Mouse (Mus musculus) midbrain, embryonic 15.5 days (tissue): ENCODE measurements around the gene Mast3. TPM values are rescaled to one million over a fixed set of nuclear protein-coding genes. Genes with fewer than 3 reads are reported as not detected.

Experiments
- ATAC-seq: fragments of 200-750 bp; cut with Nextera tagmentation; replicated peaks from 2 replicates; pipeline ENCODE4 v1.8.0; 2017; ENCODE audit warnings: moderate TSS enrichment
- H3K27ac ChIP-seq: fragments of 300-500 bp; sonication (generic); 2 replicates; pipeline ENCODE4 v1.5.1; 2015; ENCODE audit warnings: mild to moderate bottlenecking, inconsistent platforms
- H3K27me3 ChIP-seq: fragments of 300-500 bp; sonication (generic); replicated peaks from 2 replicates; pipeline ENCODE4 v1.6.1; 2015; ENCODE audit warnings: inconsistent platforms
- H3K36me3 ChIP-seq: fragments of 300-500 bp; sonication (generic); replicated peaks from 2 replicates; pipeline ENCODE4 v1.6.1; 2015; ENCODE audit warnings: inconsistent platforms
- H3K4me1 ChIP-seq: fragments of 300-500 bp; sonication (generic); 2 replicates; pipeline ENCODE4 v1.6.1; 2015; ENCODE audit warnings: inconsistent platforms
- H3K4me2 ChIP-seq: fragments of 300-500 bp; sonication (generic); 2 replicates; pipeline ENCODE4 v1.6.1; 2015; ENCODE audit warnings: inconsistent platforms, mild to moderate bottlenecking, moderate library complexity
- H3K4me3 ChIP-seq: fragments of 300-500 bp; sonication (generic); 2 replicates; pipeline ENCODE4 v1.5.1; 2015; ENCODE audit warnings: mild to moderate bottlenecking, inconsistent platforms
- H3K9ac ChIP-seq: fragments of 300-500 bp; sonication (generic); 2 replicates; pipeline ENCODE4 v1.6.1; 2015; ENCODE audit warnings: mild to moderate bottlenecking, inconsistent platforms
- H3K9me3 ChIP-seq: fragments of 300-500 bp; sonication (generic); 2 replicates; pipeline ENCODE4 v1.6.1; 2016; ENCODE audit warnings: inconsistent platforms
- WGBS: fragments of 180-500 bp; shearing (Covaris S2); methylation state at CpG from one replicate; pipeline ENCODE4 v1.1.7; 2015; ENCODE audit warnings: mixed read lengths; 5-methylcytosine and 5-hydroxymethylcytosine counted together
- polyA plus RNA-seq: library from polyadenylated mRNA; unstranded; fragments of >200 nt; fragmentation: Nextera tagmentation; extraction: Ambion mirVana; gene quantifications from 2 replicates; pipeline ENCODE4 v1.2.1, GENCODE M21; 2015

The Mast3 gene
- polyA plus RNA-seq, 1 experiment from 2014 or later = 26.9 TPM

DNA sequence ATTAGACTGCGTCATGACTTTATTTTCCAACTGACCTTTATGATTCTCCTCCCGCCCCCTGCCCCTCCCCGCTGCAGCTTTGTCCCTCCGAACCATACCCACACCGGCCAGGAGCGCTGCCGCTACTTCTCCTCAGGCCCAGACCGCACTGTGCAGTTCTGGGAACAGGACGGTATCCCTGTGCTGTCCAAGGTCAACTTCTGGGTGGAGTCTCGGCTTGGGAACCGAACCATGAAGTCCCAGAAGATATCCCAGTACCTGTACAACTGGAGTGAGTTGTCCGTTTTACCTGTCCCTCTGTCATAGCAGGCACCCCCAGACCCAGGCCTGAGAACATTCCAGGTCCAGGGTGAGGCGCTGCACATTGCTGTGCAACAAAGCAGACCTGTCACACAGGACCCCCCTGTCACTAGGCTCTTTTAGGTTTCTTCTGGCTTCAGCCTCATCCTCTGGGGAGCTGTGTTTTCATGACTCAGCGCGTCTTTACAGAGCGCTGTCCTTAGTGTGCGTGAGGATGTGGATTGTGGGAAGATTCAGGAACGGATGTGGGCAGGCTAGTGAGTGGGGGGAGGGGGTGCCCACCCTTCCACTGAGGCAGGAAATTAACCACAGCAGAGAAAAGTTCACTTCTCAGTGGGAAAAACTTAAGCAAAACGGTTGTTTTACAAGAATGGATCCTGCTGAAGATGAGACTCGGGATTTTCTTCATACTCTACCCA, 6.3 kb upstream of the Mast3 start:
- no peaks in the 10 kb centered on the region for H3K9me3 ChIP-seq
- ATAC-seq = no peak
- H3K9ac ChIP-seq = no peak overlapping the region
- no peak overlapping the region for H3K4me3 ChIP-seq
- no peak overlapping the region for H3K27ac ChIP-seq
- H3K4me2 ChIP-seq = no peak overlapping the region
- 74% methylated on average over 20 of the region's 20 CpGs for WGBS
- H3K4me1 ChIP-seq = no peaks in the 10 kb centered on the region
- no peaks in the 10 kb centered on the region for H3K36me3 ChIP-seq
- peaks cover 23% of the 10 kb centered on the region for H3K27me3 ChIP-seq

DNA sequence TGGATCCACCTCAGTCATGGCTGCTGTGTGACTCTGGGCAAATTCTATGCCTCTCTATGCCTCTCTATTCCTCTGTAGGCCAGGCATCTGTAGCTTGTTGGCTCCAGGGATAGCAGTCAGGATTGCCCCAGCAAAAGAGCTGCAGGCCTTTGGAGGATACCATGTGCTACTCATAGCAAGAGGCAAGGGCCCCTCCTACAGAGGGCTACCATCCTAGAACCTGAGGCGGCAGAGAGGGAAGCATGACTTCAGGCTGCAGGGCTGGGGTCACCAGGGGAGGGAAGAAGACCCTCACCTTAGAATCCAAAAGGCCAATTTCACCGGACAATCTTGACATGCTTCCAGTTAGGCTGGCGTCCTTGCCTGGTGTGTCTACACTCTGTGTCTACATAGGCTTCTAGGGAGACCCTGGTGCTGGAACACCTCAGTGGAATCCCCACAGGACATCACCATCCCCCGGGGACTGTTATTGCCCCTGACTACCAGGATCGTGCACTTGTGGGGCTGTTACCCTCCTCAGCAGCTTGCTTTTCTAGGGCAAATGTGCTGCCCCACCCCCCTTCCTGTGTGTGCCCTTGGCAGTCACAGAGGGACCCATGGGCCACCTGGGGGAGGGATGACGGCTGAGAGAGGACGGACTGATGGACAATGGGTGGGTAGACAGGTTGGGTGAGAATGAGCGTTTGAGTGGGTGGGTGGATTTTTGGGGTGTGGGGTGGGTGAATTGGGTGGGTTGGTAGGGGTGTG, 4.3 kb upstream of the Mast3 start:
- Histone ChIP-seq H3K27me3 (peaks cover 27% of the 10 kb centered on the region), H3K4me2 (no peak overlapping the region), H3K9me3 (no peaks in the 10 kb centered on the region), H3K4me1 (peaks cover 11% of the 10 kb centered on the region), H3K9ac (no peak overlapping the region), H3K36me3 (no peaks in the 10 kb centered on the region), H3K27ac (no peak overlapping the region), H3K4me3 (no peak overlapping the region)
- no peak for ATAC-seq
- WGBS = 80% methylated on average over 8 of the region's 8 CpGs

- 46% methylated on average over 5 of the region's 5 CpGs for WGBS
- Histone ChIP-seq H3K27ac (no peak within 1 kb of the TSS), H3K9ac (no peak within 1 kb of the TSS), H3K4me1 (peaks cover 18% of the 10 kb centered on the region), H3K4me3 (no peak within 1 kb of the TSS), H3K9me3 (no peaks in the 10 kb centered on the region), H3K36me3 (no peaks in the 10 kb centered on the region), H3K27me3 (peaks cover 34% of the 10 kb centered on the region), H3K4me2 (no peak within 1 kb of the TSS)
- ATAC-seq = no peak
These were observed 3.4 kb upstream of the Mast3 start, which contains the start of gene Il12rb1 for GRCm38 (mm10) chr8:70808239-70808638. Gene Il12rb1 (plus strand): TSS chr8:70808449.

GRCm38 (mm10) chr8:70807304-70807703, 2.5 kb upstream of the Mast3 start:
- peaks cover 18% of the 10 kb centered on the region for H3K4me1 ChIP-seq
- H3K4me3 ChIP-seq = no peak overlapping the region
- no peak for ATAC-seq
- no peak overlapping the region for H3K4me2 ChIP-seq
- 62% methylated on average over 1 of the region's 1 CpGs for WGBS
- no peak overlapping the region for H3K27ac ChIP-seq
- no peak overlapping the region for H3K9ac ChIP-seq
- no peaks in the 10 kb centered on the region for H3K36me3 ChIP-seq
- peaks cover 43% of the 10 kb centered on the region for H3K27me3 ChIP-seq
- H3K9me3 ChIP-seq = no peaks in the 10 kb centered on the region

- ATAC-seq = no peak
- 74% methylated on average over 4 of the region's 4 CpGs for WGBS
- no peaks in the 10 kb centered on the region for H3K36me3 ChIP-seq
- H3K9ac ChIP-seq = no peak overlapping the region
- H3K4me3 ChIP-seq = no peak overlapping the region
- H3K27me3 ChIP-seq = peaks cover 44% of the 10 kb centered on the region
- no peak overlapping the region for H3K4me2 ChIP-seq
- H3K4me1 ChIP-seq = peaks cover 18% of the 10 kb centered on the region
- no peaks in the 10 kb centered on the region for H3K9me3 ChIP-seq
- H3K27ac ChIP-seq = no peak overlapping the region
These were observed 1.7 kb upstream of the Mast3 start for GRCm38 (mm10) chr8:70806541-70806940.

DNA sequence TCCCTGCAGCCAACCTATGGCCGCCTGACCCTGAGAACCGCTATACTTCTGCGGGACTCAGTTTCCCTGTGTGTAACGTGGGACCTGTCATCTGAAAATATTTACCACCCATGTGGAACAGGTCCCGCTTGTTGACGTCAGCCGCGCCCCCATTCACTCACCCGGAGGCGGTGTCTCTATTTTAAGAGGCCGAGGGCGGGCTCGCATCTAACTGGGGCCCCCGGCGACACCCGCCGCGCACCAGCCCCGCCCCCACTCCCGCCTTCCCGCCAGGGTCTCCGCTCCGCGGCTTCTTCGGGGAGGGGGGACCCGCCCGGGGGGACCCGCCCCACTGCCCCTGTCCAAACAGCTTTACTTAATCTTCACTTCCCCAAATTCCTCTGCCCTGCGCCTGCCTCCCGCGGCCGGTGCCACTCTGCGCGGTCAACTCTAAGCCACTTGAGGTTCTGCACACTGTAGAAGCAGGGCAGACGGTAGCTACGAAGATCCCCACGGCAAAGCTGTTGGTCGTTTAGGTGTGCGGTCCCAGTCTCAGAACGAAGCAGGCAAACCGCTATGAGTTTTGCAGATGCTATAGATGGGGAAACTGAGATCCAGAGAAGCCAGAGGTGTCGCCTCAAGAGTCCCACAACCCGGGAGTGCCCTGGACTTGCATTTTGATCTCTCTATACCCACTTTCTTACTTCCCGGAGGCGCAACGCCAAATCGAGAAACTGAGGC, 933 bp downstream of the Mast3 start:
- no peaks in the 10 kb centered on the region for H3K36me3 ChIP-seq
- no peak overlapping the region for H3K9ac ChIP-seq
- 2% methylated on average over 44 of the region's 47 CpGs for WGBS
- no peaks in the 10 kb centered on the region for H3K9me3 ChIP-seq
- peaks cover 21% of the 10 kb centered on the region for H3K4me1 ChIP-seq
- 0 out of 2 replicates have a peak, but pooled peaks have one; percentile 18 for ATAC-seq
- peak overlapping the region; percentile 88 for H3K4me2 ChIP-seq
- peaks cover 63% of the 10 kb centered on the region for H3K27me3 ChIP-seq
- H3K27ac ChIP-seq = no peak overlapping the region
- H3K4me3 ChIP-seq = peak overlapping the region; percentile 55

GRCm38 (mm10) chr8:70802786-70803510, 1.9 kb downstream of the Mast3 start:
- peaks cover 70% of the 10 kb centered on the region for H3K27me3 ChIP-seq
- no peaks in the 10 kb centered on the region for H3K9me3 ChIP-seq
- WGBS = 75% methylated on average over 11 of the region's 11 CpGs
- no peak for ATAC-seq
- peaks cover 28% of the 10 kb centered on the region for H3K4me1 ChIP-seq
- no peak overlapping the region for H3K27ac ChIP-seq
- no peak overlapping the region for H3K4me3 ChIP-seq
- no peaks in the 10 kb centered on the region for H3K36me3 ChIP-seq
- H3K4me2 ChIP-seq = no peak overlapping the region
- no peak overlapping the region for H3K9ac ChIP-seq

- Histone ChIP-seq H3K27ac (no peak overlapping the region), H3K9ac (no peak overlapping the region), H3K36me3 (no peaks in the 10 kb centered on the region), H3K9me3 (no peaks in the 10 kb centered on the region), H3K4me2 (no peak overlapping the region), H3K4me3 (no peak overlapping the region), H3K27me3 (peaks cover 68% of the 10 kb centered on the region), H3K4me1 (peaks cover 34% of the 10 kb centered on the region)
- WGBS = 87% methylated on average over 1 of the region's 1 CpGs
- no peak for ATAC-seq
These were observed 3.0 kb downstream of the Mast3 start for GRCm38 (mm10) chr8:70801830-70802229.

GRCm38 (mm10) chr8:70801156-70801555, 3.7 kb downstream of the Mast3 start:
- Histone ChIP-seq H3K4me2 (no peak overlapping the region), H3K4me3 (no peak overlapping the region), H3K27ac (no peak overlapping the region), H3K27me3 (peaks cover 62% of the 10 kb centered on the region), H3K9ac (no peak overlapping the region), H3K9me3 (no peaks in the 10 kb centered on the region), H3K36me3 (no peaks in the 10 kb centered on the region), H3K4me1 (peaks cover 40% of the 10 kb centered on the region)
- 36% methylated on average over 15 of the region's 15 CpGs for WGBS
- ATAC-seq = no peak

- H3K4me1 ChIP-seq = peaks cover 44% of the 10 kb centered on the region
- H3K9ac ChIP-seq = no peak overlapping the region
- H3K4me2 ChIP-seq = no peak overlapping the region
- H3K36me3 ChIP-seq = no peaks in the 10 kb centered on the region
- H3K4me3 ChIP-seq = no peak overlapping the region
- WGBS = 44% methylated on average over 10 of the region's 10 CpGs
- no peaks in the 10 kb centered on the region for H3K9me3 ChIP-seq
- H3K27me3 ChIP-seq = peaks cover 57% of the 10 kb centered on the region
- no peak overlapping the region for H3K27ac ChIP-seq
- ATAC-seq = no peak
These were observed 4.2 kb downstream of the Mast3 start for GRCm38 (mm10) chr8:70800648-70801047.

GRCm38 (mm10) chr8:70798281-70798680, 6.6 kb downstream of the Mast3 start:
- peaks cover 41% of the 10 kb centered on the region for H3K27me3 ChIP-seq
- H3K9me3 ChIP-seq = no peaks in the 10 kb centered on the region
- H3K4me2 ChIP-seq = peak overlapping the region; percentile 93
- H3K27ac ChIP-seq = no peak overlapping the region
- H3K4me3 ChIP-seq = peak overlapping the region; percentile 60
- no peak for ATAC-seq
- peaks cover 31% of the 10 kb centered on the region for H3K4me1 ChIP-seq
- H3K9ac ChIP-seq = peak overlapping the region; percentile 71; the same call in 1 of the 2 replicates
- 13% methylated on average over 15 of the region's 15 CpGs for WGBS
- no peaks in the 10 kb centered on the region for H3K36me3 ChIP-seq
